Mouse (Mus musculus) liver, embryonic 12.5 days (tissue): ENCODE results near the gene Olfr214. TPM values are rescaled to one million over a fixed set of nuclear protein-coding genes. Genes with fewer than 3 reads are reported as not detected.
"Not testable (repeated sequence)": the region's sequence is repeated elsewhere in the genome, so short reads cannot be mapped to it uniquely, and the experiment has no call there.

Source experiments
- ATAC-seq: fragments of 200-750 bp; cut with Nextera tagmentation; 2 replicates; pipeline ENCODE4 v1.8.0; 2017; ENCODE audit warnings: moderate number of reproducible peaks, mild to moderate bottlenecking, moderate library complexity
- H3K27ac ChIP-seq: fragments of 300-500 bp; sonication (generic); 2 replicates; pipeline ENCODE4 v1.5.1; 2016; ENCODE audit warnings: mild to moderate bottlenecking
- H3K27me3 ChIP-seq: fragments of 300-500 bp; sonication (generic); replicated peaks from 2 replicates; pipeline ENCODE4 v1.6.1; 2016; ENCODE audit warnings: mild to moderate bottlenecking, moderate library complexity
- H3K36me3 ChIP-seq: fragments of 300-500 bp; sonication (generic); 2 replicates; pipeline ENCODE4 v1.6.1; 2016; ENCODE audit warnings: mild to moderate bottlenecking, moderate library complexity
- H3K4me1 ChIP-seq: fragments of 300-500 bp; sonication (generic); 2 replicates; pipeline ENCODE4 v1.6.1; 2016
- H3K4me2 ChIP-seq: fragments of 300-500 bp; sonication (generic); 2 replicates; pipeline ENCODE4 v1.6.1; 2016; ENCODE audit warnings: mild to moderate bottlenecking, moderate library complexity
- H3K4me3 ChIP-seq: fragments of 300-500 bp; sonication (generic); 2 replicates; pipeline ENCODE4 v1.5.1; 2016; ENCODE audit warnings: mild to moderate bottlenecking, moderate library complexity
- H3K9ac ChIP-seq: fragments of 300-500 bp; sonication (generic); 2 replicates; pipeline ENCODE4 v1.6.1; 2016; ENCODE audit warnings: mild to moderate bottlenecking, moderate library complexity
- H3K9me3 ChIP-seq: fragments of 300-500 bp; sonication (generic); replicated peaks from 2 replicates; pipeline ENCODE4 v1.6.1; 2016; ENCODE audit warnings: mild to moderate bottlenecking, moderate library complexity
- whole genome bisulfite sequencing: fragments of 180-500 bp; shearing (Covaris S2); methylation state at CpG from one replicate; pipeline ENCODE4 v1.1.7; 2016; ENCODE audit not compliant: insufficient replicate concordance; 5-methylcytosine and 5-hydroxymethylcytosine counted together
- polyA plus RNA-seq: library from polyadenylated mRNA; unstranded; fragments of >200 nt; fragmentation: Nextera tagmentation; extraction: Ambion mirVana; gene quantifications from 2 replicates; pipeline ENCODE4 v1.2.1, GENCODE M21; 2016

Olfr214 gene
- polyA plus RNA-seq, result not detected in 2 replicates

GRCm38 (mm10) chr6:116553935-116554334 lies at the start of gene Olfr214:
Gene Olfr214 (plus strand): TSS chr6:116554235.
- Histone ChIP-seq H3K9me3 (no peaks in the 10 kb centered on the region), H3K27ac (no peak within 1 kb of the TSS), H3K4me2 (no peak within 1 kb of the TSS), H3K36me3 (no peaks in the 10 kb centered on the region), H3K4me1 (no peaks in the 10 kb centered on the region), H3K9ac (no peak within 1 kb of the TSS), H3K27me3 (no peaks in the 10 kb centered on the region), H3K4me3 (no peak within 1 kb of the TSS)
- WGBS, result 61% methylated on average over 1 of the region's 1 CpGs
- no peak for ATAC-seq

GRCm38 (mm10) chr6:116506302-116507003 lies 47.6 kb upstream of the Olfr214 start, which contains the start of gene Olfr212:
Gene Olfr212 (plus strand): TSS chr6:116506516.
- not testable (repeated sequence) for H3K4me3 ChIP-seq, H3K9ac ChIP-seq, H3K27ac ChIP-seq, ATAC-seq, H3K4me1 ChIP-seq, H3K27me3 ChIP-seq, H3K4me2 ChIP-seq, H3K36me3 ChIP-seq
- WGBS, result 82% methylated on average over 20 of the region's 20 CpGs
- peaks cover 26% of the 10 kb centered on the region for H3K9me3 ChIP-seq

- Histone ChIP-seq H3K4me1 (no peaks in the 10 kb centered on the region), H3K36me3 (no peaks in the 10 kb centered on the region), H3K27ac (no peak overlapping the region), H3K9ac (no peak overlapping the region), H3K27me3 (no peaks in the 10 kb centered on the region), H3K4me2 (no peak overlapping the region), H3K9me3 (no peaks in the 10 kb centered on the region), H3K4me3 (no peak overlapping the region)
- ATAC-seq, result no peak
Measured at GRCm38 (mm10) chr6:116514832-116515231, 39.2 kb upstream of the Olfr214 start.

- no peak within 1 kb of the TSS for H3K9ac ChIP-seq
- ATAC-seq, result no peak
- no peak within 1 kb of the TSS for H3K4me3 ChIP-seq
- H3K36me3 ChIP-seq, result no peaks in the 10 kb centered on the region
- 72% methylated on average over 1 of the region's 1 CpGs for WGBS
- no peaks in the 10 kb centered on the region for H3K27me3 ChIP-seq
- H3K4me1 ChIP-seq, result no peaks in the 10 kb centered on the region
- H3K27ac ChIP-seq, result no peak within 1 kb of the TSS
- H3K4me2 ChIP-seq, result no peak within 1 kb of the TSS
- H3K9me3 ChIP-seq, result no peaks in the 10 kb centered on the region
Measured at GRCm38 (mm10) chr6:116538156-116538555, 15.9 kb upstream of the Olfr214 start, which contains the start of gene Olfr213. Gene Olfr213 (plus strand): TSS chr6:116538456.

- H3K4me2 ChIP-seq, result no peak overlapping the region
- no peaks in the 10 kb centered on the region for H3K27me3 ChIP-seq
- no peaks in the 10 kb centered on the region for H3K4me1 ChIP-seq
- H3K27ac ChIP-seq, result no peak overlapping the region
- no peaks in the 10 kb centered on the region for H3K36me3 ChIP-seq
- no peak overlapping the region for H3K9ac ChIP-seq
- H3K9me3 ChIP-seq, result no peaks in the 10 kb centered on the region
- WGBS, result 45% methylated on average over 2 of the region's 2 CpGs
- ATAC-seq, result no peak
- H3K4me3 ChIP-seq, result no peak overlapping the region
Measured at GRCm38 (mm10) chr6:116542500-116542899, 11.5 kb upstream of the Olfr214 start.

GRCm38 (mm10) chr6:116550841-116551240 lies 3.2 kb upstream of the Olfr214 start, which contains the start of gene Gm5580:
Gene Gm5580 (plus strand): TSS chr6:116551141.
- H3K4me2 ChIP-seq, H3K36me3 ChIP-seq, H3K27me3 ChIP-seq, H3K4me1 ChIP-seq, H3K4me3 ChIP-seq, ATAC-seq, H3K27ac ChIP-seq, H3K9ac ChIP-seq, H3K9me3 ChIP-seq: not testable (repeated sequence)
- 81% methylated on average over 11 of the region's 11 CpGs for WGBS

- H3K4me3 ChIP-seq, result no peak overlapping the region
- H3K4me1 ChIP-seq, result no peaks in the 10 kb centered on the region
- H3K27me3 ChIP-seq, result no peaks in the 10 kb centered on the region
- WGBS, result 41% methylated on average over 3 of the region's 3 CpGs
- no peak overlapping the region for H3K27ac ChIP-seq
- no peak overlapping the region for H3K4me2 ChIP-seq
- H3K9me3 ChIP-seq, result no peaks in the 10 kb centered on the region
- ATAC-seq, result no peak
- no peaks in the 10 kb centered on the region for H3K36me3 ChIP-seq
- H3K9ac ChIP-seq, result no peak overlapping the region
Measured at GRCm38 (mm10) chr6:116554952-116555351, 917 bp downstream of the Olfr214 start.

GRCm38 (mm10) chr6:116569834-116570233 lies 15.8 kb downstream of the Olfr214 start:
- Histone ChIP-seq H3K9me3 (no peaks in the 10 kb centered on the region), H3K9ac (no peak overlapping the region), H3K36me3 (no peaks in the 10 kb centered on the region), H3K4me3 (no peak overlapping the region), H3K4me1 (no peaks in the 10 kb centered on the region), H3K4me2 (no peak overlapping the region), H3K27me3 (no peaks in the 10 kb centered on the region), H3K27ac (no peak overlapping the region)
- WGBS, result 17% methylated on average over 3 of the region's 3 CpGs
- no peak for ATAC-seq

- Histone ChIP-seq H3K9me3 (no peaks in the 10 kb centered on the region), H3K4me2 (no peak within 1 kb of the TSS), H3K27me3 (no peaks in the 10 kb centered on the region), H3K9ac (no peak within 1 kb of the TSS), H3K4me1 (no peaks in the 10 kb centered on the region), H3K36me3 (no peaks in the 10 kb centered on the region), H3K27ac (no peak within 1 kb of the TSS), H3K4me3 (no peak within 1 kb of the TSS)
- ATAC-seq, result no peak
- 68% methylated on average over 4 of the region's 4 CpGs for WGBS
Measured at GRCm38 (mm10) chr6:116584095-116584494, 30.1 kb downstream of the Olfr214 start, which contains the start of gene Olfr215. Gene Olfr215 (minus strand): TSS chr6:116584195.

GRCm38 (mm10) chr6:116600969-116601368 lies 46.9 kb downstream of the Olfr214 start:
- H3K9me3 ChIP-seq, H3K4me2 ChIP-seq, H3K36me3 ChIP-seq, H3K9ac ChIP-seq, H3K4me3 ChIP-seq, H3K27ac ChIP-seq, ATAC-seq, H3K4me1 ChIP-seq, H3K27me3 ChIP-seq: not testable (repeated sequence)

- Histone ChIP-seq H3K27ac (no peak overlapping the region), H3K36me3 (no peaks in the 10 kb centered on the region), H3K4me2 (no peak overlapping the region), H3K9me3 (no peaks in the 10 kb centered on the region), H3K27me3 (no peaks in the 10 kb centered on the region), H3K4me3 (no peak overlapping the region), H3K9ac (no peak overlapping the region), H3K4me1 (no peaks in the 10 kb centered on the region)
- no peak for ATAC-seq
- 25% methylated on average over 4 of the region's 4 CpGs for WGBS
Measured at GRCm38 (mm10) chr6:116607230-116607629, 53.2 kb downstream of the Olfr214 start.
